Mouse (Mus musculus) kidney, embryonic 16.5 days (tissue): ENCODE measurements around the gene Abca9. TPM values are rescaled to one million over a fixed set of nuclear protein-coding genes. Genes with fewer than 3 reads are reported as not detected.

Experiments used
- ATAC-seq: fragments of 200-750 bp; cut with Nextera tagmentation; 2 replicates; pipeline ENCODE4 v1.8.0; 2017; ENCODE audit warnings: moderate TSS enrichment; ENCODE audit not compliant: low FRiP score, low TSS enrichment
- H3K27ac ChIP-seq: fragments of 300-500 bp; sonication (generic); 2 replicates; pipeline ENCODE4 v1.5.1; 2014; ENCODE audit warnings: low read length
- H3K27me3 ChIP-seq: fragments of 300-500 bp; sonication (generic); 2 replicates; pipeline ENCODE4 v1.6.1; 2014; ENCODE audit warnings: low read length, control low read depth, mixed read lengths; ENCODE audit not compliant: insufficient read depth
- H3K36me3 ChIP-seq: fragments of 300-500 bp; sonication (generic); 2 replicates; pipeline ENCODE4 v1.6.1; 2014; ENCODE audit warnings: low read length, control low read depth, mixed read lengths; ENCODE audit not compliant: insufficient read depth
- H3K4me1 ChIP-seq: fragments of 300-500 bp; sonication (generic); 2 replicates; pipeline ENCODE4 v1.6.1; 2014; ENCODE audit warnings: low read length, control low read depth, mixed read lengths; ENCODE audit not compliant: insufficient read depth
- H3K4me2 ChIP-seq: fragments of 300-500 bp; sonication (generic); replicated peaks from 2 replicates; pipeline ENCODE4 v1.6.1; 2014; ENCODE audit warnings: low read depth, low read length
- H3K4me3 ChIP-seq: fragments of 300-500 bp; sonication (generic); 2 replicates; pipeline ENCODE4 v1.5.1; 2014; ENCODE audit warnings: mild to moderate bottlenecking, low read length
- H3K9ac ChIP-seq: fragments of 300-500 bp; sonication (generic); replicated peaks from 2 replicates; pipeline ENCODE4 v1.6.1; 2014; ENCODE audit warnings: low read length
- H3K9me3 ChIP-seq: fragments of 300-500 bp; sonication (generic); 2 replicates; pipeline ENCODE4 v1.6.1; 2016; ENCODE audit warnings: low read length, control low read depth
- WGBS: fragments of 180-500 bp; shearing (Covaris S2); extraction: QIAGEN DNeasy Blood & Tissue Kit; methylation state at CpG from one replicate; pipeline ENCODE4 v1.1.7; 2014; 5-methylcytosine and 5-hydroxymethylcytosine counted together
- polyA plus RNA-seq: library from polyadenylated mRNA; unstranded; fragments of >200 nt; fragmentation: Nextera tagmentation; extraction: Ambion mirVana; gene quantifications from 2 replicates; pipeline ENCODE4 v1.2.1, GENCODE M21; 2015

The Abca9 gene
- polyA plus RNA-seq, 1 experiment from 2014 or later, result 1.0 TPM

DNA sequence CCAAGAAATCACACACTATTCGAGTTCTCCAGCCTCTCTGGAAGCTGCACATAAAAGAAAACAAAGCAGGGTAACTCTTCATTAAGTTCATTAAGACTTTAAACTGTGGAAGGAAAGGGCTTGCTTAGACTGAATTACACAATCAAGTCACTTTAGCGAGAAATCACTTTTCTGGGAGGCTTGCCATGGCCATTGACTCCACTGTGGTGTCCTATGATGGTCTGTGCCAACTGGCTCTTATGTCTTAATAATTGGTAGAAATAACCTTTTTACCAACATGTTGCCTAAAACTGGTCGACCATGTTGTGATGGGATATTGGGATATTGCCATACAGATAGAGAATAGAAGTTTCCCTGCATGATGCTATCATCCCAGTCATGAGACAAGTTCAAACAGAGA is 73.8 kb downstream of the Abca9 start:
- WGBS, result 75% methylated on average over 3 of the region's 3 CpGs

DNA sequence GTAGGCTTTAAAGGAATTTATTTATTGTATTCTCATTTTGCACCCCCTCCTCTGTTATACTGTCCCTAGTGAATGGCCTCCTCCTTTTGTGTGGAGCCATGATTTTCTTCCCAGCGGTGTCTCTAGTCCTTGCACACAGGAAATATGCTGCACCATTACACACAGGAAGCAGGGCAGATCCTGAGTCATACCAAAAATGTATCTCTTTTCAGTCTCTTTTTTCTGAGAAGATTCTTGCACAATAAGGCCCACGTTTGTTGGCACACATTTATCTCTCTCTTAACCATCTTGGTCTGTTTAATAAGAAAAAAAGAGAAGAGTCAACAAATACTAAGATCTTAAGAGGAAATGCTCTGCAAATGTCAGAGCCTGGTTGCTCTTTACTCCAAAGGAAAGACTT is 76.7 kb downstream of the Abca9 start:
- Histone ChIP-seq H3K27me3 (no peaks in the 10 kb centered on the region), H3K9me3 (no peaks in the 10 kb centered on the region), H3K4me1 (no peaks in the 10 kb centered on the region), H3K36me3 (no peaks in the 10 kb centered on the region), H3K4me2 (no peak overlapping the region), H3K9ac (no peak overlapping the region), H3K27ac (no peak overlapping the region), H3K4me3 (no peak overlapping the region)
- ATAC-seq, result no peak
- WGBS, result 80% methylated on average over 2 of the region's 2 CpGs

More for the DNA sequence above, 73.8 kb downstream of the Abca9 start:
- Histone ChIP-seq H3K4me2 (no peak overlapping the region), H3K4me3 (no peak overlapping the region), H3K27ac (no peak overlapping the region), H3K36me3 (no peaks in the 10 kb centered on the region), H3K9me3 (no peaks in the 10 kb centered on the region), H3K27me3 (no peaks in the 10 kb centered on the region), H3K9ac (no peak overlapping the region), H3K4me1 (no peaks in the 10 kb centered on the region)
- ATAC-seq, result no peak

GRCm38 (mm10) chr11:110072158-110072557 is 95.8 kb downstream of the Abca9 start:
- Histone ChIP-seq H3K4me1 (no peaks in the 10 kb centered on the region), H3K4me3 (no peak overlapping the region), H3K9ac (no peak overlapping the region), H3K27ac (no peak overlapping the region), H3K9me3 (no peaks in the 10 kb centered on the region), H3K4me2 (no peak overlapping the region), H3K36me3 (no peaks in the 10 kb centered on the region), H3K27me3 (no peaks in the 10 kb centered on the region)
- 81% methylated on average over 3 of the region's 3 CpGs for WGBS
- ATAC-seq, result no peak

DNA sequence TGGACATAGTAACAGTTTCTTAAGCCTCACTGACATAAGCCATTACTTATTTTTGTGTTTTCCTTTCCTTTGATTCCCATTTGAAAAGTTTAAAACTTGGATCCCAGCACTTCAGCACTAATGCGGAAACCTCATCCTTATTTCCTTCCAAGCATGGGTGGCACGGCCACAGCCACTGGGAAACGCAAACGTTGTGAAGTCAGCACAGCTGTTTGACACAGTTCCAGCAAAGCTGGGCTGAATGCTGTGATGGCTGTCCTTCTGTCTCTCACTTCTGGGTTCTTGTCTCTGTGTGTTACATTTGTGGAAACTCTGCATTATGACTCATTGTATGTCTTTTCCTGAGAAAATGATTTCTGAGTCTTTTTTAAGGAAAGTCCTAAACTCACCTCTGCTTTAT is 107.0 kb downstream of the Abca9 start:
- WGBS, result 64% methylated on average over 4 of the region's 4 CpGs
- Histone ChIP-seq H3K4me1 (no peaks in the 10 kb centered on the region), H3K4me2 (no peak overlapping the region), H3K9me3 (no peaks in the 10 kb centered on the region), H3K4me3 (no peak overlapping the region), H3K27me3 (no peaks in the 10 kb centered on the region), H3K27ac (no peak overlapping the region), H3K36me3 (no peaks in the 10 kb centered on the region), H3K9ac (no peak overlapping the region)
- no peak for ATAC-seq

- no peak overlapping the region for H3K4me2 ChIP-seq
- H3K4me3 ChIP-seq, result no peak overlapping the region
- H3K27me3 ChIP-seq, result no peaks in the 10 kb centered on the region
- no peak overlapping the region for H3K9ac ChIP-seq
- 79% methylated on average over 2 of the region's 2 CpGs for WGBS
- H3K27ac ChIP-seq, result no peak overlapping the region
- no peaks in the 10 kb centered on the region for H3K9me3 ChIP-seq
- no peaks in the 10 kb centered on the region for H3K36me3 ChIP-seq
- no peak for ATAC-seq
- no peaks in the 10 kb centered on the region for H3K4me1 ChIP-seq
Observed at GRCm38 (mm10) chr11:110060127-110060526, 107.9 kb downstream of the Abca9 start.

DNA sequence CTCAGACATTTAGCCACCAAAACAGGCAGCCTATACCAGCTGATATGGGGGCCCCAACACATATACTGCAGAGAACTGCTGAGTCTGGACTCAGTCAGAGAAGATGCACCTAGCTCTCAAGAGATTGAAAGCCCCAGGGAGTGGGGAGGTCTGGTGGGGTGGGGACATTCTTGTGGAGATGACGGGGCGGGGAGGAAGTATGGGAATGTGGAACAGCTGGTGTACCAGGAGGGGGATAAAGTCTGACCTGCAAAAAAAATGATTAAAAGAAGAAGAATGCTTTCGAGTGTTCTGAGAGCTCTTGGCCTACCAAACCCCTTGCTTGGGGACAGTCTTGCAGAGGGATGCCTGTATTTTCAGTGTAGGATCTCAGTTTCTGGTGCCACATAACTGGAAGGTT is 114.3 kb downstream of the Abca9 start:
- H3K4me2 ChIP-seq, result no peak overlapping the region
- H3K27me3 ChIP-seq, result no peaks in the 10 kb centered on the region
- H3K4me1 ChIP-seq, result no peaks in the 10 kb centered on the region
- no peak overlapping the region for H3K4me3 ChIP-seq
- no peak for ATAC-seq
- no peaks in the 10 kb centered on the region for H3K36me3 ChIP-seq
- H3K27ac ChIP-seq, result no peak overlapping the region
- no peaks in the 10 kb centered on the region for H3K9me3 ChIP-seq
- H3K9ac ChIP-seq, result no peak overlapping the region
- 59% methylated on average over 3 of the region's 3 CpGs for WGBS

Other genes with a start within 250 kb of the Abca9 start
- 0.49 and 0.52 TPM in 2 replicates for gene Abca8b, start 172.4 kb downstream of the Abca9 start, polyA plus RNA-seq
- gene Abca8a, start 72.2 kb downstream of the Abca9 start, polyA plus RNA-seq, result 0.26 and 0.62 TPM in 2 replicates
- 0.17 and 0.24 TPM in 2 replicates for gene Abca6, start 83.6 kb upstream of the Abca9 start, polyA plus RNA-seq
- gene Abca5, start 169.5 kb upstream of the Abca9 start, polyA plus RNA-seq, result 3.3 and 3.5 TPM in 2 replicates
- gene Map2k6, start 230.9 kb upstream of the Abca9 start, polyA plus RNA-seq, result 23.2 and 23.8 TPM in 2 replicates